Mouse (Mus musculus) splenic B cell, adult 2 months (primary cell): ENCODE data around the gene Atl2.

Source experiments
- DNase-seq: peaks from one replicate; pipeline ENCODE4 v3.0.0-alpha.2; 2011; ENCODE audit warnings: low read depth, low spot score
- H3K27me3 ChIP-seq: 2 replicates; pipeline ENCODE4 v1.6.1; 2012; ENCODE audit warnings: mild to moderate bottlenecking, low read length, moderate library complexity, mixed read lengths; ENCODE audit not compliant: control insufficient read depth, poor library complexity, insufficient read depth, severe bottlenecking
- H3K36me3 ChIP-seq: 2 replicates; pipeline ENCODE4 v1.6.1; 2012; ENCODE audit warnings: mild to moderate bottlenecking, low read length, moderate library complexity, mixed read lengths; ENCODE audit not compliant: control insufficient read depth, poor library complexity, insufficient read depth, severe bottlenecking

The Atl2 gene

DNA sequence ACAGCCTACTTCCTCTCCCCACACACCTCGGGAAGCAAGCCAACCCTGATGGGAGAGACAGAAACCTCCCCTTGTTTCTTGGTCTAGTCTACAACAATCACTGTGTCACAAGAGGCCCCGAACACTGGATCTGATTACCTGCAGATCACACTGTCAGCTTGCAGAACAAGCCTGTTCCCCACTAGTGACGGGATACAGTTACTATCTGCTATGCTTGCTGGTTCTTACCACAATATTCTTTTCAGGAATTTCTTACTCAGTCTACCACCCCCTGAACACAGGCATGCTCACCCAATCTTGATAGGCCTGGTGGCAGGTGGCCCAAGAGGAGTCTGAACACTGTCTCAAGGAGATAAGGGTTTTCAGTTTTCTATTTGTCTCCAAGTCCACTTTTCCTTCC, 15.8 kb upstream of the Atl2 start:
- H3K36me3 ChIP-seq, result no peaks in the 10 kb centered on the region; the same call in 1 of the 2 replicates
- H3K27me3 ChIP-seq, result no peaks in the 10 kb centered on the region
- DNase-seq, result no peak

- Histone ChIP-seq H3K36me3 (no peaks in the 10 kb centered on the region; the same call in 1 of the 2 replicates), H3K27me3 (no peaks in the 10 kb centered on the region)
- DNase-seq, result no peak
These were observed 13.6 kb upstream of the Atl2 start for GRCm38 (mm10) chr17:79909571-79909970.

DNA sequence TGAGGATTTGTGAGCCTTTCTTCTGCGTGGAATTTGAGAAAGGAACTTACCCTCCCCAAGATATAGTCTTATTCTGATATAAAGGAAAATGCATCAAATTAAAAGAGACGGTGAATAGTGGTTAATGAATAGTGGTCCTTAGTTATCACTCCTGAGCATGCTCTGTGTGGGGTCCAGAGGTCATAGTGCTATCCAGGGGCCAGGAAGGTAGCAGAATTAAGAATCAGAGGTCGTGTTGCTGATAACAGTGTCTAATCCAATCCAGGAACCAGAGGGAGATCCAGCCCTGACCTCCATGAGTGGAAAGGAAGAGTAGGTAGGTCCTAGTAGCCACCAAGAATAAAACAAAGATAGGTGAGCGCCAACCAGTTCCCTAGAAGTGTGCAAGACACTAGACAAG, 11.8 kb upstream of the Atl2 start:
- no peak for DNase-seq
- Histone ChIP-seq H3K27me3 (no peaks in the 10 kb centered on the region), H3K36me3 (no peaks in the 10 kb centered on the region; the same call in 1 of the 2 replicates)

DNA sequence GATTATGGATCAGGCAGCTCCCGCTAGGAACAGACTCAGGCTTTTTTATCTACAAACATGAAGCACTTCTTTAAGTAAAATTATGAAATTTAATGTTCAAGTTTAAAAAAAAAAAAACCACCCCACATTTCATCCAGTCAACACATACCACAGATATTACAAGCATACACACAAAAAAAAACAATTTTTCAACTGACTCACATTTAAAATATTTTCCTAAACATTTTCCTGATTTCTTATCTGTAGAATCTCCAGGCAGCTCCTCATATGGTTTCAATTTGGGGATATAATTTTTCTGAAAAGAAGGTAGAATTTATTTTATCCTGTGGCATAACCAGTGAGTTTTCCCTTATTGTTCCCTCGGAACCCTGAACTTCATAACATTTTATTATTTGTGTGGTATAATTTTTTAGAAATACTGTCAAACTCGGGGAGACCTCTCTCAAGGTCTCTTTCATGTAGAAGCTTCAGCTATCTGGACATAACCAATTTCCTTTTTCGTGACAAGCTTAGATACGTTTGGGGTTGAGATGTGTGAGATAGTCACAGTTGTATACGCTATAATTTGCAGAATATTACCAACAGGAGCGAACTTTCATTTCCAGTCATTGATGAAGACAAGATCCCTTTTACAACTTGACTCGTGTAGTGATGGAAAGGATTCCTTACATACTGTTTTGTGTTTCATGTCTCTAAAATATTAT, 11.0 kb upstream of the Atl2 start:
- Histone ChIP-seq H3K27me3 (no peaks in the 10 kb centered on the region), H3K36me3 (no peaks in the 10 kb centered on the region; the same call in 1 of the 2 replicates)
- DNase-seq, result no peak

DNA sequence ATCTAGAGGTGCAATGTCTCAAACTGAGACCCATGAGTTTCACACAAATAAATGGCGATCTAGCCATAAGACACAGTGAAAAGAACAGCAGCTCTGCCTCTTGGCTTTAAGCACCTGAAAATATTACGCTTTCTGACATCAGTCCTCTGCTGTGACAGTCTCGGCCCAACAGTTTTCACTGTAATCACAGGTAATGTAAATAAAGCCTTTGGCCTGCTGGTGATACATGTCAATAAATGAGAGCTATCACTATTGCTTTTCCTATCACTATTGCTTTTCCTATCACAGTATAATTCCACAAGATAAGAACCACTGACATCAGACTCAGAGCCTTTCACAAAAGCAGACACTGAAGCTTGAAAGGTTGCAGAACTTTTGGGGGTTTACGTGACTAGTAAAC, 8.7 kb upstream of the Atl2 start:
- DNase-seq, result no peak
- Histone ChIP-seq H3K36me3 (no peaks in the 10 kb centered on the region; the same call in 1 of the 2 replicates), H3K27me3 (no peaks in the 10 kb centered on the region)

DNA sequence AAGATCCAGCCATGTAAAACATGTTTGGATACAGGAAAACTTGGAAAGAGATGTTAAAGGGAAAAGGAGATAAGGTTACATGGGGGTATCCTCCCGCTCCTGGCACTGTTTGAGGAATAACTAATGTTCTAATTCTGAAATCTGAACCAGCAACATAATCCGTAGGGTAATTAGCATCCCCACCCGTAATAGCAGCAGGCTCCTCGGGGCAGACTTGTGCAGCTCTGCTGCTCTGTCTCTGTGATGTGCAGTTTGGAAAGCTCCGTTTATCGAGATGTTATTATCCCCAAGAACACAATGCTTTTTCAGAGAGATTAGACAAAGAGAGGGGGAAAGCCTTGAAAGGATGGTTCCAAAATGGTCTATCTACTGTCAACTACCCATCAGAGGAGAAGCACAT, 5.3 kb upstream of the Atl2 start:
- no peak for DNase-seq

DNA sequence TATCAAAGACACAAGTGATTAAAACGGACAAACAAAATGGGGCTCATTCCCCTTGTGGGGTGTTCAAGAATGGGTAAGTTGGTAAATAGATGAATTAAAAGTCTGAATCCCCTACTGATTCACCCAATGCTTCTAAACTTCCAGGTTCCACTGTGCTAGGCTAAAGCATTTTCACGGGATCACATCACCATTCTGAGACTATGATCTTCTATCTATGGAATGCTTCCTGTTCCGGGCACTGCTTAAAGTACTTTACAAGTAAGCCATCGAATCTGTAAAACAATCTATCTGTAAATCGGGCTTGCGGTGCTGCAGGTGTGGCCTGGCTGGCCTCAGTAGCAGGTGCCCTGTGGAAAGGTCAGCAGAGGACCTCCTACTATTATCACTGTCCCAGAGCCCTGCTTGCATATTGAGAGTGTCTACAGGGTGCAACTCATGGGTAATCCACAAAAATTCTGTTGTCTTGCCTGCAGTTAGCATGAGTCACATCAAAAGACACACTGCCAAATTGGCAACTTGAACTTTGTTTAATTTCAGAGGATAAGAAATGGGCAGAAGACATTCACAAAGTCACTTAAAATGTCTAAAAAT, 2.3 kb upstream of the Atl2 start:
- no peak for DNase-seq
- Histone ChIP-seq H3K27me3 (no peaks in the 10 kb centered on the region), H3K36me3 (no peaks in the 10 kb centered on the region)

More for the DNA sequence above, 5.3 kb upstream of the Atl2 start:
- Histone ChIP-seq H3K36me3 (no peaks in the 10 kb centered on the region), H3K27me3 (no peaks in the 10 kb centered on the region)

- H3K27me3 ChIP-seq, result no peaks in the 10 kb centered on the region
- H3K36me3 ChIP-seq, result no peaks in the 10 kb centered on the region
These were observed 1.7 kb upstream of the Atl2 start for GRCm38 (mm10) chr17:79897666-79898065.

GRCm38 (mm10) chr17:79894971-79895882, 696 bp downstream of the Atl2 start:
- DNase-seq, result peak; percentile 61

More at GRCm38 (mm10) chr17:79897666-79898065, 1.7 kb upstream of the Atl2 start:
- no peak for DNase-seq

DNA sequence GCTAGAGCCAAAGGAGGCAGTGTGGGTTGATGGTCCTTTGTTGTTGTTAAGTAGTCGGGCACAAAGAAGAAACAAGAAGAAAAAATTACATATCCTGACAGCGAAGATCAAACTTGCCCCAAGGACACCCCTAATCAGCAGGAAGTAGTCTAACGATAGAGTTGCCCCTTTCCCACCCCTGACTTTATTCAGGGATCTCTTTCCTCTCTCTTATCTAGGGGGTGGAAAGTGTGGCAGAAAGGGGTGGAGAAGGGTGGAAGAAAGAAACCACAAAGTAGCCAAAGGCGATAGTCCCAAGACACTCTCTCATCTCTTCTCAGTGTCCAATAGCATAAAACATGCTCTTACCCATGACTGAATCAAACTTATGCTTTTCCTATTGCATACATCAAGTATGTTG, 1.9 kb downstream of the Atl2 start:
- DNase-seq, result no peak
- Histone ChIP-seq H3K27me3 (no peaks in the 10 kb centered on the region), H3K36me3 (no peaks in the 10 kb centered on the region)

More at GRCm38 (mm10) chr17:79894971-79895882, 696 bp downstream of the Atl2 start:
- H3K36me3 ChIP-seq, result no peaks in the 10 kb centered on the region
- H3K27me3 ChIP-seq, result no peaks in the 10 kb centered on the region

- DNase-seq, result no peak
- H3K36me3 ChIP-seq, result no peaks in the 10 kb centered on the region
- no peaks in the 10 kb centered on the region for H3K27me3 ChIP-seq
These were observed 4.0 kb downstream of the Atl2 start for GRCm38 (mm10) chr17:79891944-79892343.

DNA sequence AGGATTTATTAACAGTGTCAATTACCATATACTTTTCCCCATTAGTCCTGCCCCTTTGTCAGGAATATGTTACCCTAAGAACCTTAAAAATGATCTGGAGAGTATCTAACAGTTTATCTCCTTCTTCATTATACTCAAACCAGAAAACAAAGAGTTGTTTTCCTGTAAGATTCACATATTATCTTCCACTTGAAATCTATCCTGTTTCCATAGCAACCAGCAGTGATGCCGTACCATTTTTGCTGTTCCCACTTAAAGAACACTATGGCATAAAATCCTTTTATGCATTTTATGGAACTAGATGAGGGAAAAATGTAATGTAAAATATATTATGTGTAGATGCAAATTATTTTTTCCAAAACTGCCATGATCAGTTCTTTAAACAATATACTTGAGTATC, 8.0 kb downstream of the Atl2 start:
- no peaks in the 10 kb centered on the region for H3K27me3 ChIP-seq
- DNase-seq, result no peak
- H3K36me3 ChIP-seq, result no peaks in the 10 kb centered on the region

- DNase-seq, result no peak
These were observed 12.7 kb downstream of the Atl2 start for GRCm38 (mm10) chr17:79883198-79883597.

GRCm38 (mm10) chr17:79865027-79865426, 30.9 kb downstream of the Atl2 start:
- H3K27me3 ChIP-seq, result no peaks in the 10 kb centered on the region
- DNase-seq, result no peak
- peaks cover 14% of the 10 kb centered on the region for H3K36me3 ChIP-seq

More at GRCm38 (mm10) chr17:79883198-79883597, 12.7 kb downstream of the Atl2 start:
- Histone ChIP-seq H3K36me3 (no peaks in the 10 kb centered on the region), H3K27me3 (no peaks in the 10 kb centered on the region)

DNA sequence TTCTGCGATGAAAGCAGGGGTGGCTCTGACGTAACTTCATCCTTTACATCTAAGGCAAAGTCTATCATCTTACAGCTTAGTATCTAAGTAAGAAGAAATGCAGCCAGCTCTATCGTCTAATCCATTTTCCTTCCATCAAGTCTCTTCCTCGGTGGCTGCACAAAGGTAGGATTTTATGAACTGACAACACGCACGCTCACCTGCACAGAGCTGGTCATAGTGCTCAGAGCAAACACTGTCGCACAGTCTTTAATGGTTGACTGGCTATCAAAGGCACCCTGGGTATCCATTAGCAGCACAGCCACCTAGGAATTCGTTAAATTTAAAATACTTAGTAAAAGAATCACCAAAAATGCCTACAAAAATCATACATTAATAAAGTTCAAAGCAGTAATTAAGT, 31.4 kb downstream of the Atl2 start:
- no peak for DNase-seq
- H3K27me3 ChIP-seq, result no peaks in the 10 kb centered on the region
- peaks cover 17% of the 10 kb centered on the region for H3K36me3 ChIP-seq
